Mouse (Mus musculus): ENCODE measurements around the gene 6330409D20Rik. TPM values are rescaled to one million over a fixed set of nuclear protein-coding genes. Genes with fewer than 3 reads are reported as not detected.

The 6330409D20Rik gene
- polyA plus RNA-seq, 1 experiment from 2014 or later: 0.30 TPM

GRCm38 (mm10) chr2:32732695-32733094 is 8.1 kb downstream of the 6330409D20Rik start:
- Histone ChIP-seq H3K4me1 (ENCODE audit: insufficient read depth, low read depth, low read length) (peaks cover 4% of the 10 kb centered on the region; the same call in 1 of the 2 replicates), H3K9ac (replicated peaks; ENCODE audit: low read depth) (no peak overlapping the region), H3K4me3 (ENCODE audit: low read depth, low read length) (no peak overlapping the region), H3K36me3 (ENCODE audit: insufficient read depth, low read length) (no peaks in the 10 kb centered on the region), H3K4me2 (replicated peaks; ENCODE audit: low read depth, low read length) (0 out of 2 replicates have a peak overlapping the region, but pooled peaks have one; percentile 1), H3K9me3 (ENCODE audit: low read length) (no peaks in the 10 kb centered on the region), H3K27ac (ENCODE audit: low read length) (peak overlapping the region; percentile 85; the same call in 1 of the 2 replicates), H3K27me3 (replicated peaks; ENCODE audit: insufficient read depth, low read length) (no peaks in the 10 kb centered on the region)
- DNase-seq (ENCODE audit: low spot score) (no peak), ATAC-seq (no peak)
- 56% methylated on average over 6 of the region's 6 CpGs for WGBS
- TF ChIP-seq CTCF (IDR thresholded peaks at IDR 0.05) (no peak), EP300 (IDR thresholded peaks at IDR 0.05) (no peak)

GRCm38 (mm10) chr2:32731911-32732310 is 8.9 kb downstream of the 6330409D20Rik start:
- no peak overlapping the region for H3K9ac ChIP-seq (replicated peaks; ENCODE audit: low read depth)
- DNase-seq (ENCODE audit: low spot score) (no peak), ATAC-seq (no peak)
- WGBS: 47% methylated on average over 4 of the region's 4 CpGs
- H3K9me3 ChIP-seq (ENCODE audit: low read length): no peaks in the 10 kb centered on the region
- H3K36me3 ChIP-seq (ENCODE audit: insufficient read depth, low read length): no peaks in the 10 kb centered on the region
- H3K27me3 ChIP-seq (replicated peaks; ENCODE audit: insufficient read depth, low read length): no peaks in the 10 kb centered on the region
- no peak overlapping the region for H3K4me3 ChIP-seq (ENCODE audit: low read depth, low read length)
- no peak overlapping the region for H3K4me2 ChIP-seq (replicated peaks; ENCODE audit: low read depth, low read length)
- peak overlapping the region; percentile 83 for H3K27ac ChIP-seq (ENCODE audit: low read length)
- H3K4me1 ChIP-seq (ENCODE audit: insufficient read depth, low read depth, low read length): peaks cover 7% of the 10 kb centered on the region; the same call in 1 of the 2 replicates
- TF ChIP-seq CTCF (IDR thresholded peaks at IDR 0.05) (no peak), EP300 (IDR thresholded peaks at IDR 0.05) (no peak)

GRCm38 (mm10) chr2:32730854-32731253 is 10.0 kb downstream of the 6330409D20Rik start:
- Histone ChIP-seq H3K9ac (replicated peaks; ENCODE audit: low read depth) (no peak overlapping the region), H3K4me1 (ENCODE audit: insufficient read depth, low read depth, low read length) (peaks cover 8% of the 10 kb centered on the region; the same call in 1 of the 2 replicates), H3K27ac (ENCODE audit: low read length) (peak overlapping the region; percentile 83), H3K36me3 (ENCODE audit: insufficient read depth, low read length) (no peaks in the 10 kb centered on the region), H3K9me3 (ENCODE audit: low read length) (no peaks in the 10 kb centered on the region), H3K27me3 (replicated peaks; ENCODE audit: insufficient read depth, low read length) (no peaks in the 10 kb centered on the region), H3K4me3 (ENCODE audit: low read depth, low read length) (0 out of 2 replicates have a peak overlapping the region, but pooled peaks have one; percentile 0), H3K4me2 (replicated peaks; ENCODE audit: low read depth, low read length) (peak overlapping the region; percentile 54)
- 17% methylated on average over 11 of the region's 11 CpGs for WGBS
- DNase-seq (ENCODE audit: low spot score) (peak; percentile 58), ATAC-seq (no peak)
- TF ChIP-seq EP300 (IDR thresholded peaks at IDR 0.05) (no peak), CTCF (IDR thresholded peaks at IDR 0.05) (no peak)

- ATAC-seq (no peak), DNase-seq (ENCODE audit: low spot score) (no peak)
- no peak for TF ChIP-seq EP300 (IDR thresholded peaks at IDR 0.05)
- TF ChIP-seq CTCF (IDR thresholded peaks at IDR 0.05): no peak
- WGBS: 47% methylated on average over 4 of the region's 4 CpGs
- peak overlapping the region; percentile 19; the same call in 1 of the 2 replicates for H3K9ac ChIP-seq (replicated peaks; ENCODE audit: low read depth)
- H3K4me3 ChIP-seq (ENCODE audit: low read depth, low read length): peak overlapping the region; percentile 48; the same call in 1 of the 2 replicates
- no peaks in the 10 kb centered on the region for H3K36me3 ChIP-seq (ENCODE audit: insufficient read depth, low read length)
- H3K27me3 ChIP-seq (replicated peaks; ENCODE audit: insufficient read depth, low read length): no peaks in the 10 kb centered on the region
- peaks cover 8% of the 10 kb centered on the region; the same call in 1 of the 2 replicates for H3K4me1 ChIP-seq (ENCODE audit: insufficient read depth, low read depth, low read length)
- H3K27ac ChIP-seq (ENCODE audit: low read length): peak overlapping the region; percentile 83
- H3K9me3 ChIP-seq (ENCODE audit: low read length): no peaks in the 10 kb centered on the region
- H3K4me2 ChIP-seq (replicated peaks; ENCODE audit: low read depth, low read length): peak overlapping the region; percentile 54
Observed at GRCm38 (mm10) chr2:32729547-32729946, 11.3 kb downstream of the 6330409D20Rik start.

GRCm38 (mm10) chr2:32728463-32728862 is 12.4 kb downstream of the 6330409D20Rik start:
- WGBS: 33% methylated on average over 7 of the region's 7 CpGs

GRCm38 (mm10) chr2:32727435-32727834 is 13.4 kb downstream of the 6330409D20Rik start:
- H3K9me3 ChIP-seq (ENCODE audit: low read length): no peaks in the 10 kb centered on the region
- WGBS: 2% methylated on average over 16 of the region's 16 CpGs
- no peaks in the 10 kb centered on the region for H3K36me3 ChIP-seq (ENCODE audit: insufficient read depth, low read length)
- TF ChIP-seq CTCF (IDR thresholded peaks at IDR 0.05) (no peak), EP300 (IDR thresholded peaks at IDR 0.05) (no peak)
- peaks cover 8% of the 10 kb centered on the region; the same call in 1 of the 2 replicates for H3K4me1 ChIP-seq (ENCODE audit: insufficient read depth, low read depth, low read length)
- peak overlapping the region; percentile 83 for H3K27ac ChIP-seq (ENCODE audit: low read length)
- ATAC-seq (peak; percentile 98), DNase-seq (ENCODE audit: low spot score) (peak; percentile 100)
- H3K4me2 ChIP-seq (replicated peaks; ENCODE audit: low read depth, low read length): peak overlapping the region; percentile 54
- H3K27me3 ChIP-seq (replicated peaks; ENCODE audit: insufficient read depth, low read length): no peaks in the 10 kb centered on the region
- H3K9ac ChIP-seq (replicated peaks; ENCODE audit: low read depth): peak overlapping the region; percentile 54
- H3K4me3 ChIP-seq (ENCODE audit: low read depth, low read length): peak overlapping the region; percentile 48

More at GRCm38 (mm10) chr2:32728463-32728862, 12.4 kb downstream of the 6330409D20Rik start:
- TF ChIP-seq CTCF (IDR thresholded peaks at IDR 0.05): no peak
- TF ChIP-seq EP300 (IDR thresholded peaks at IDR 0.05): peak; percentile 71
- H3K36me3 ChIP-seq (ENCODE audit: insufficient read depth, low read length): no peaks in the 10 kb centered on the region
- H3K27me3 ChIP-seq (replicated peaks; ENCODE audit: insufficient read depth, low read length): no peaks in the 10 kb centered on the region
- peak overlapping the region; percentile 54 for H3K4me2 ChIP-seq (replicated peaks; ENCODE audit: low read depth, low read length)
- peak overlapping the region; percentile 83 for H3K27ac ChIP-seq (ENCODE audit: low read length)
- H3K4me1 ChIP-seq (ENCODE audit: insufficient read depth, low read depth, low read length): peaks cover 8% of the 10 kb centered on the region; the same call in 1 of the 2 replicates
- H3K9ac ChIP-seq (replicated peaks; ENCODE audit: low read depth): peak overlapping the region; percentile 54
- no peaks in the 10 kb centered on the region for H3K9me3 ChIP-seq (ENCODE audit: low read length)
- peak; percentile 59 for DNase-seq (ENCODE audit: low spot score)
- ATAC-seq: peak; percentile 29
- peak overlapping the region; percentile 48 for H3K4me3 ChIP-seq (ENCODE audit: low read depth, low read length)
